Mouse (Mus musculus): ENCODE data around the gene Lipn.

Lipn gene

DNA sequence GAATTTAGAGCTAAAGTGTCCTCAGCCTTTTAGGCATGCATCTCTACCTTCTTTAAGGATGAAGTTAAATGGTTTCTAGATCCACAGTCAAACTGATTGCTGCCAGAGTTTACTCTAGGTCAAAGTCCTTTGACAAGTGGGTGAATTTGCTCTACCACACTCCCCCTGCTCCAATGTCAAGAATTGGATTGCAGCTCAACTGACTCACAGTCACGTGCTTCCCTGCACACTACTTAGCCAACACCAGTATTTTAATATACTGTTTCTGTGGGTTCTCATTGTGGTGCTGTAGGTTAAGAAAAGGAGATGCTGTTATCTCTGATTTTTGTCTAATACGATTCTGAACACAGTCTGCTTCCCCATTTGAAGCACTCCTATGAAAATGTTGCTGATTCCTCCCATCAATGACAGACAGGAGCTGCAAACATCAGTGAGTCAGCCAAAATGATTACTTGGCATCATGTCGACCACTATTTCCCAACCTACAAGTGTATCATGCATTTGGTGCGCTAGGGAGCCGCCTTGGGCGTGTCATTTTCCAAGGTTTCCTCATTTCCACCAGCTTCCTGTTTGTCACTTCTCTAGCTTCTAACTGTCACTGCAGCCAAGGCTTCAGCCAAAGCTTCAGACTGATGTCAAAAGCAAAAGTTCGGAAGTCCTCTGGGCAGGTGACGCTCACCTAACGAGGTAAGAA, at the start of gene Lipn:
Gene Lipn (plus strand): TSS at position 580 of the 694 bp plus-strand sequence.
- DNase-seq (ENCODE audit: extremely low spot score, low read depth, low spot score) = no peak

GRCm38 (mm10) chr19:34021440-34022172, 45.6 kb upstream of the Lipn start:
- DNase-seq (ENCODE audit: extremely low spot score, low read depth, low spot score) = no peak

DNA sequence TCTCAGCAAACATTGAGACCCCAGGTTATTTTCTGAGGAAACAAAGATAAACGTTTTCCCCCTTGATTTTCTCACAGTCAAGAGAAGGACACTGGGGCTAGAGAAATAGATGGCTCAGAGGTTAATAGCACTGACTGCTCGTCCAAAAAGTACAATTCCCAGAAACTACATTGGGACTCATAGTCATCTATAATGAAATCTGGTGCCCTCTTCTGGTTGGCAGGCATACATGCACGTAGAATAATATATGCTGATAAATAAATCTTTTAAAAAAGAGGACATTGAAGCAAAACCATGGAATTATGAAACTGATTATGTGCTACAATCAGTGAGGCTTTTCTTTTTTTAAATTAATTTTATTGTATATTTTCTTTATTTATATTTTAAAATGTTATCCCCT, 44.4 kb upstream of the Lipn start:
- DNase-seq (ENCODE audit: extremely low spot score, low read depth, low spot score) = no peak

DNA sequence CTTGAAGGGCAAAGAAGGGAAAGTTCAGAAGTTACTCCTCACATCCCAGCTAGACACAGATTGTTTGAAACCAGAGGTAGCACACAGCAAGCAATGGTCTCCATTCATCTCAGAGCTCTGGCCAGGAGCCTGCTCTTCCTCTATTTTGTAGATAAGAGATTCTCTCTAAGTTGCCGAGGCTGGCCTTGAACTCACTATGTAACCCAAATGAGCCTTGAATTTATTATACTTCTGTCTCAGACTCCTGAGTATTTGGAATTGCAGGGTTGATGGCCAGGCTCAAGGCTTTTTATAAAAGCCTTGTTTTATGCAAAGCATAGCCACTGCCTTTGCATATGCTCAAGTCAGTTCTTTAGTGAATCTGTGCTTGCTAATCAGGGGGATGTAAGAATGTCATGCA, 27.4 kb upstream of the Lipn start:
- no peak for DNase-seq (ENCODE audit: extremely low spot score, low read depth, low spot score)

GRCm38 (mm10) chr19:34043008-34043407, 24.1 kb upstream of the Lipn start:
- no peak for DNase-seq (ENCODE audit: extremely low spot score, low read depth, low spot score)

DNA sequence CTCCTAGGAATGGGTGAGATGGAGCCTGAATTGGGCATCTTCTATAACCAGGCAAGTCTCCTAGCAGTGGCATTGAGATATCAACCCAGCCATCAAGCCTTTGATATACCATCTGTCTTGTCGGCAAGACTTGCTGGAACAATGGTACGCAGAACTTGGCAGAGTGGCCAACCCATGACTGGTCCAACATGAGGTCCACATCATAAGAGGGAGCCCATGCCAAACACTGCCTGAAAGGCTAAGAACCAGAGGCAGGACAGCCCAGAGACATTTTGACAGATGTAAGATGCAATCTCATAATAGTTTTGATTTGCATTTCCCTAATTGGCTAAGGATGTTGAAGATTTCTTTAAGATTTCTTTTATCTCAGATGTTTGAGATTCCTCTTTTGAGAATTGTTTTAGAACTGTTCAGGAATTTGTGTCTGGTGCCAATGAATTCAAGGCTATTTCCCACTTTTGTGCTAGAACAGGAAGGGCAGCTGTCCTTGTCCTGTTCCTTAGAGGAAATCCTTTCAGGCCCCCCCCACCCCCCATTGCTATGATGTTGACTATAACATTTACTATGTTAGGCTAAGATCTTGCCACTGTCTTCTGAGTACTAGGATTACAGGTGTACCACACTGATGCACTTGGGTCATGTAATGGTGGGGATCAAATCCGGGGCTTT, 17.7 kb upstream of the Lipn start:
- DNase-seq (ENCODE audit: extremely low spot score, low read depth, low spot score) = no peak

GRCm38 (mm10) chr19:34051502-34051901, 15.7 kb upstream of the Lipn start:
- no peak for DNase-seq (ENCODE audit: extremely low spot score, low read depth, low spot score)

GRCm38 (mm10) chr19:34063547-34063946, 3.6 kb upstream of the Lipn start:
- DNase-seq (ENCODE audit: extremely low spot score, low read depth, low spot score) = no peak

- DNase-seq (ENCODE audit: extremely low spot score, low read depth, low spot score) = no peak
These were observed 3.1 kb upstream of the Lipn start for GRCm38 (mm10) chr19:34064059-34064458.

DNA sequence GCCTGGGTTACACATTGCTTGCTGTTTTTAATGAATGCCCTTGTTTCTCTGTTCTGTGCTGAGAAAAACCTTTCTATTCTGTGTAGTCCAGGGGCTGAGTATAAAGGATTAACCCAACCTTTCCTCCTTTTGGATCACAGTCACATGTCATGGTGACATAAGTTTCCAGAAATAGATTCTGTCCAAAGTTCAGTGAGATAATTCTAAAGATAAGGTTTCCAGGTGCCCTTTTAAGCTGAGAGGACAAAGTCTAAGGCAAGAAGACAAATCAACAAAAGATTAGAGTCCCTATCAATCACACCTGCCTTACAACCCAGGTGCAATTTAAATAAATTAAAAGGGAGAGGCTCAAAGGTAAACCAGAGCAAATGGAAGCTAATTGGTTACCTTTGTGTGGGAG, 7.1 kb downstream of the Lipn start:
- no peak for DNase-seq (ENCODE audit: extremely low spot score, low read depth, low spot score)

GRCm38 (mm10) chr19:34078130-34078529, 11.0 kb downstream of the Lipn start:
- no peak for DNase-seq (ENCODE audit: extremely low spot score, low read depth, low spot score)

- no peak for DNase-seq (ENCODE audit: extremely low spot score, low read depth, low spot score)
These were observed 22.0 kb downstream of the Lipn start for GRCm38 (mm10) chr19:34089011-34089680.

DNA sequence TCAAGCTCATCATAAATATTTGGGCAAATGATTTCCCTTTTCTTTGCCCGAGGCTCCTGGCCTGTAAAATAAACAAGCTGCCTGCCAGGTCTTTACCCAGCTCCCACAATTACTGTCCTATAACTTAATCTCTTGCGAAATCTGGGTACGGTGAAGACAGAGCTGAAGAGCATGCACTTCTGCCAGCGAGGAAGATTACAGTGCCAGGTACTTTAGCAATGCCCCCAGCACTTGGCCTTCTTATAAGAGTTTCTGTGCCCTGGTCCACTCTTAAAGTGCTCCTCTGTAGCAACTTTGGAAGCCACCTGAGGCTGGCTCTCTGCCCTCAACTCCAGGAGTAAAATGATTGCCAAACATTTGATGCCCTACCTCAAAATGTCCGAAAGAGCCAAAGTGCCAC, 28.2 kb downstream of the Lipn start:
- DNase-seq (ENCODE audit: extremely low spot score, low read depth, low spot score) = no peak

GRCm38 (mm10) chr19:34096228-34096627, 29.1 kb downstream of the Lipn start:
- DNase-seq (ENCODE audit: extremely low spot score, low read depth, low spot score) = no peak

- no peak for DNase-seq (ENCODE audit: extremely low spot score, low read depth, low spot score)
These were observed 33.5 kb downstream of the Lipn start, which contains the start of gene Lipm for GRCm38 (mm10) chr19:34100633-34101032. TSS of gene Lipm (plus strand) at chr19:34100933.

GRCm38 (mm10) chr19:34101888-34102287, 34.7 kb downstream of the Lipn start:
- DNase-seq (ENCODE audit: extremely low spot score, low read depth, low spot score) = no peak

DNA sequence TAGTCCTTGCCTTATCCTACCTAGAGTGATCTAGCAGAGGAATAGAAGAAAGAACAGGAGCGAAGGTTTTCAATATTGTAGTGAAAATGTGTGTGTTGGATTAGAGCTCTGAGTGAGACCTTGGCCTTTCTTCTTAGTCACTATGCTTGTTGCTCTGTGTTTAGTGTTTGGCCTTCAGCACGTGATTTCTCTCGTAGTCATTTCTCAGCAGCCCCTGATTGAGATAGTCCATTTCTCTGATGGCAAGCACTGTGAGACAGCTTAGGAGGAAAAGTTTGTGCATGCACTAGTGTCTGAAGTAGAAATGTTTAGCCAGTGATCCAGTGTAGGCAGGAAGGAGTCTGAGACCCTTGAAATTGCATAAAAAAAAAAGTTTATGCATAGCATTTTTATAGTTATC, 37.7 kb downstream of the Lipn start:
- no peak for DNase-seq (ENCODE audit: extremely low spot score, low read depth, low spot score)

GRCm38 (mm10) chr19:34119102-34119501, 51.9 kb downstream of the Lipn start:
- no peak for DNase-seq (ENCODE audit: extremely low spot score, low read depth, low spot score)

DNA sequence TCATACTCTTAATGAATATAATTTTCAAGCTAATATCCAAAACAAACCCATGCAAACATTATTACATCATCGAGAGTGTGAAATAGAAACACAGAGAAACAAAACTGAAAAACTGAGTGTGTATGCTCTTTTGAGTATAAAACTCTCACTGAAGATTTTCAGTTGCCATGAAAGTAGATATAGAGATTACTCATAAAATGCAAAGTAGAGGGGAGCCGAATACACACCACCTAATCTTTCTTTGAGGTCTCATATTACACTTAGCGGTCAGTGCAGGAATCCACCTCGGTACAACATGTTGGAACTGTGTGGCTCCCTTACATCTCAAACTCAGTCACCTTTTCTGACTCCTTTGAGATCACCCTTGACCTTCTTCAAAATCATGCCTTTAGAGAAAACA, 52.5 kb downstream of the Lipn start:
- DNase-seq (ENCODE audit: extremely low spot score, low read depth, low spot score) = no peak

GRCm38 (mm10) chr19:34120107-34120731, 53.1 kb downstream of the Lipn start:
- no peak for DNase-seq (ENCODE audit: extremely low spot score, low read depth, low spot score)
